Mouse (Mus musculus) liver, embryonic 15.5 days (tissue): ENCODE measurements at regions not wholly inside any gene's neighbourhood (a gene's known extent, or its start where the extent isn't known, plus 50 kb on each side); places are given as distances from the start of the nearest gene placed in this dataset.
"Not testable (repeated sequence)": the region's sequence is repeated elsewhere in the genome, so short reads cannot be mapped to it uniquely, and the experiment has no call there.

Experiments
- ATAC-seq: fragments of 200-750 bp; cut with Nextera tagmentation; 2 replicates; pipeline ENCODE4 v1.8.0; 2017; ENCODE audit warnings: moderate number of reproducible peaks, mild to moderate bottlenecking, moderate library complexity; ENCODE audit not compliant: insufficient read depth
- H3K27ac ChIP-seq: fragments of 300-500 bp; sonication (generic); replicated peaks from 2 replicates; pipeline ENCODE4 v1.5.1; 2015; ENCODE audit warnings: mild to moderate bottlenecking, inconsistent platforms
- H3K27me3 ChIP-seq: fragments of 300-500 bp; sonication (generic); 2 replicates; pipeline ENCODE4 v1.6.1; 2015; ENCODE audit warnings: mild to moderate bottlenecking, inconsistent platforms
- H3K36me3 ChIP-seq: fragments of 300-500 bp; sonication (generic); replicated peaks from 2 replicates; pipeline ENCODE4 v1.6.1; 2015; ENCODE audit warnings: moderate library complexity, mild to moderate bottlenecking, inconsistent platforms
- H3K4me1 ChIP-seq: fragments of 300-500 bp; sonication (generic); replicated peaks from 2 replicates; pipeline ENCODE4 v1.6.1; 2015; ENCODE audit warnings: inconsistent platforms
- H3K4me2 ChIP-seq: fragments of 300-500 bp; sonication (generic); 2 replicates; pipeline ENCODE4 v1.6.1; 2015; ENCODE audit warnings: moderate library complexity, mild to moderate bottlenecking, inconsistent platforms
- H3K4me3 ChIP-seq: fragments of 300-500 bp; sonication (generic); replicated peaks from 2 replicates; pipeline ENCODE4 v1.5.1; 2015; ENCODE audit warnings: mild to moderate bottlenecking, inconsistent platforms
- H3K9ac ChIP-seq: fragments of 300-500 bp; sonication (generic); 2 replicates; pipeline ENCODE4 v1.6.1; 2015; ENCODE audit warnings: moderate library complexity, mild to moderate bottlenecking, inconsistent platforms
- H3K9me3 ChIP-seq: fragments of 300-500 bp; sonication (generic); replicated peaks from 2 replicates; pipeline ENCODE4 v1.6.1; 2016; ENCODE audit warnings: inconsistent platforms
- WGBS: fragments of 180-500 bp; shearing (Covaris S2); methylation state at CpG from one replicate; pipeline ENCODE4 v1.1.7; 2015; ENCODE audit warnings: mixed read lengths; ENCODE audit not compliant: insufficient replicate concordance; 5-methylcytosine and 5-hydroxymethylcytosine counted together

DNA sequence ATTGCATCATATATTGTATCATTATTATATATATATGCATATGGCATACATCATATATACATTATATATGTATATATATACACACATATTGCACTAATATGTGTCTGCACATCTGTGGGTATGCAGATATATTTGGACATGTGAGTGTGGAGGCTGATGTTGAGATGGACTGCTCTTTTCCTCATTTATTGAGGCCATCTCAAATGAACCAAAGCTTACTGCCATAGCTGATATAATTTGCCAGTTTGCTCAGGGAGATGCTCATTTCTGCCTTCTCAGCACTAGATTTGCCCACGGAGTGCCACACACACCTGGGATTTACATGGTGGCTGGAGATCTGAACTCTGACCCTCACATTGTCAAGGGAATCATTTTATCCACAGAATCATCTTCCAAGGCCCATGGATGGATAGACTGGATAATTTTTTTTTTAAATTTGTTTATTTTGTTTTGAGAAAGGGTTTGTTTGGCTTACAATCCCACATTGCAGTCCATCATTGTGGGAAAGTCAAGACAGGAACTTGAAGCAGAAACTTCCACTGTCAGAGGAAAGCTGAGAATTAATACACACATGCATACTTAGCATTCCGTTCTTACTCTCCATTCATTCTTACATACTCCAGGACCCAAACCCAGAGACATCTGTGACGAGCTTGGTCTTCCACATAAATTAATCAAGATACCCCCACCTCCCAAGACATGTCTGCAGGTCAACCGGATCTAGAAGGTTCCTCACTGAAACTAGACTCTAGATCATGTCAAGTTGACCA is 77.9 kb upstream of the Cwc22 start:
- Histone ChIP-seq H3K9me3 (no peaks in the 10 kb centered on the region), H3K4me1 (no peaks in the 10 kb centered on the region), H3K27me3 (no peaks in the 10 kb centered on the region), H3K9ac (no peak overlapping the region), H3K4me2 (no peak overlapping the region), H3K36me3 (no peaks in the 10 kb centered on the region), H3K4me3 (no peak overlapping the region), H3K27ac (no peak overlapping the region)
- no peak for ATAC-seq
- WGBS, result 45% methylated on average over 4 of the region's 4 CpGs

GRCm38 (mm10) chr2:78023416-78023815 is 77.2 kb upstream of the Cwc22 start:
- Histone ChIP-seq H3K9ac (no peak overlapping the region), H3K27ac (no peak overlapping the region), H3K4me2 (no peak overlapping the region), H3K27me3 (no peaks in the 10 kb centered on the region), H3K36me3 (no peaks in the 10 kb centered on the region), H3K4me3 (no peak overlapping the region), H3K9me3 (no peaks in the 10 kb centered on the region), H3K4me1 (no peaks in the 10 kb centered on the region)
- 60% methylated on average over 2 of the region's 2 CpGs for WGBS
- no peak for ATAC-seq

GRCm38 (mm10) chr2:78022756-78023155 is 76.6 kb upstream of the Cwc22 start:
- Histone ChIP-seq H3K27ac (no peak overlapping the region), H3K9me3 (no peaks in the 10 kb centered on the region), H3K4me3 (no peak overlapping the region), H3K4me2 (no peak overlapping the region), H3K36me3 (no peaks in the 10 kb centered on the region), H3K27me3 (no peaks in the 10 kb centered on the region), H3K9ac (no peak overlapping the region), H3K4me1 (no peaks in the 10 kb centered on the region)
- WGBS, result 61% methylated on average over 4 of the region's 4 CpGs
- no peak for ATAC-seq

GRCm38 (mm10) chr2:78021905-78022304 is 75.7 kb upstream of the Cwc22 start:
- Histone ChIP-seq H3K9me3 (no peaks in the 10 kb centered on the region), H3K27me3 (no peaks in the 10 kb centered on the region), H3K4me3 (no peak overlapping the region), H3K27ac (no peak overlapping the region), H3K9ac (no peak overlapping the region), H3K4me1 (no peaks in the 10 kb centered on the region), H3K4me2 (no peak overlapping the region), H3K36me3 (no peaks in the 10 kb centered on the region)
- no peak for ATAC-seq
- WGBS, result 34% methylated on average over 5 of the region's 5 CpGs

- H3K27ac ChIP-seq, result no peak overlapping the region
- no peak overlapping the region for H3K4me2 ChIP-seq
- no peaks in the 10 kb centered on the region for H3K27me3 ChIP-seq
- no peak for ATAC-seq
- H3K9me3 ChIP-seq, result no peaks in the 10 kb centered on the region
- no peaks in the 10 kb centered on the region for H3K4me1 ChIP-seq
- H3K9ac ChIP-seq, result no peak overlapping the region
- no peaks in the 10 kb centered on the region for H3K36me3 ChIP-seq
- WGBS, result 53% methylated on average over 2 of the region's 2 CpGs
- no peak overlapping the region for H3K4me3 ChIP-seq
Measured at GRCm38 (mm10) chr2:78021356-78021900, 75.3 kb upstream of the Cwc22 start.

DNA sequence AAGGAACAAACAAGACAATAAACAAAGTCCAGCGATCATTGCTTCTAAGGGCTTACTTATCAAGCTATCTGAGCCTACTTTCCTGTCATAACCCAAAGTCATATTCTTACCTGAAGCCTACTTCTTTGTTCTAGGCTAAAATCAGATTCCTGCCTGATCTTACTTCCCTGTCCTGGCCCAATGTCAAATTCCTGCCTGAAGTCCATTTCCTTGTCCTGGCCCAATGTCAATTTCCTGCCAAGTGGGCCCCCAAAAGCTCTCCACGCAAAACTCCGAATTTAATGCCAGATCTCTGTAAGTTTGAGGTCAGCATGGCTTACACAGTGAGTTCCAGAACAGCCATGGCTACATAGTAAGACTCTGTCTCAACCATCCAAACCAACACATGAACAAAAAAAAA is 74.3 kb upstream of the Cwc22 start:
- Histone ChIP-seq H3K4me2 (no peak overlapping the region), H3K27ac (no peak overlapping the region), H3K9ac (no peak overlapping the region), H3K9me3 (no peaks in the 10 kb centered on the region), H3K27me3 (no peaks in the 10 kb centered on the region), H3K4me1 (no peaks in the 10 kb centered on the region), H3K4me3 (no peak overlapping the region), H3K36me3 (no peaks in the 10 kb centered on the region)
- ATAC-seq, result no peak
- WGBS, result 74% methylated on average over 3 of the region's 3 CpGs

- Histone ChIP-seq H3K9me3 (no peaks in the 10 kb centered on the region), H3K4me1 (no peaks in the 10 kb centered on the region), H3K4me2 (no peak overlapping the region), H3K4me3 (no peak overlapping the region), H3K27ac (no peak overlapping the region), H3K9ac (no peak overlapping the region), H3K27me3 (no peaks in the 10 kb centered on the region), H3K36me3 (no peaks in the 10 kb centered on the region)
- 66% methylated on average over 3 of the region's 3 CpGs for WGBS
- ATAC-seq, result no peak
Measured at GRCm38 (mm10) chr2:78019916-78020315, 73.7 kb upstream of the Cwc22 start.

DNA sequence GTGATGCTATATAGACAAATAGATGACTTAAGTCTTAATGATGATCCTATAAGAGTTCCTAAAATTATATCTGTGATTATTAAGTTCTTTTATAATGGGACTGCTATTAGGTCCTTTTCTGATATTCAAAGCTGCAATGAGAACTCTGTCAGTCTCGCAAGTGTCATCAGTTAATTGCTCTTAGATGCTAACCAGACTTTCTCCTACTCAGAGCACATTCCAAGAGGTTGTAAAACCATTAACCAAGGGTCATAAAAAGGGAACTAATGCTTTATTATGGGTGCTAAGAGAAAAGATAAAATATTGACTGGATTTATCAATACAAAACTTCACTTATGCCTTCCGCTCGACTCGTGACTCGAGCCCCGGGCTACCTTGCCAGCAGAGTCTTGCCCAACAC is 66.3 kb upstream of the Cwc22 start:
- H3K36me3 ChIP-seq, ATAC-seq, H3K9me3 ChIP-seq, H3K27me3 ChIP-seq, H3K27ac ChIP-seq, H3K4me2 ChIP-seq, H3K9ac ChIP-seq, H3K4me1 ChIP-seq, H3K4me3 ChIP-seq: not testable (repeated sequence)
- 77% methylated on average over 6 of the region's 6 CpGs for WGBS

DNA sequence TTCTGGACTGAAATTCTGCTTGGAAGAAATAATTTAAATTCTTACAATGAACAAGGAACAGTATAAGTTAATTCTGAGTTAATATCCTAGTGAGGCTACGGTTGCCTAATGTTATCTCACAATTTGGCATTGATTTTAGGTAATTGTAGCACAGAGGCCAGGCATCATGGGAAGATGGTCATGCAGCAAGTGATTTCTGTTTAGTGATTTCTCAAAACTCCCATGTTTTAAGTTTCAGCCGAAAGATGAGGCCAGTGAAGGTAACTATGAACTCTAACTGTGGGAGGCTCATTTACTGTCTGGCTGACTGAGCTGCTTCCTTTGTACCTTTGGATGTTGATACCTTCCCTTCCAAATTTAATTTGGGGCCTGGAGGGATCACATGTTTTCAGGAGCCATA is 65.6 kb upstream of the Cwc22 start:
- ATAC-seq, result no peak
- no peaks in the 10 kb centered on the region for H3K36me3 ChIP-seq
- H3K4me3 ChIP-seq, result no peak overlapping the region
- no peaks in the 10 kb centered on the region for H3K4me1 ChIP-seq
- no peaks in the 10 kb centered on the region for H3K9me3 ChIP-seq
- no peak overlapping the region for H3K4me2 ChIP-seq
- no peaks in the 10 kb centered on the region for H3K27me3 ChIP-seq
- H3K27ac ChIP-seq, result no peak overlapping the region
- WGBS, result 75% methylated on average over 2 of the region's 2 CpGs
- no peak overlapping the region for H3K9ac ChIP-seq

GRCm38 (mm10) chr2:78011051-78011800 is 65.1 kb upstream of the Cwc22 start:
- H3K4me2 ChIP-seq, result no peak overlapping the region
- no peaks in the 10 kb centered on the region for H3K27me3 ChIP-seq
- no peak overlapping the region for H3K4me3 ChIP-seq
- no peak overlapping the region for H3K27ac ChIP-seq
- ATAC-seq, result no peak
- no peaks in the 10 kb centered on the region for H3K4me1 ChIP-seq
- H3K36me3 ChIP-seq, result no peaks in the 10 kb centered on the region
- 58% methylated on average over 2 of the region's 2 CpGs for WGBS
- no peak overlapping the region for H3K9ac ChIP-seq
- no peaks in the 10 kb centered on the region for H3K9me3 ChIP-seq

- H3K4me1 ChIP-seq, result no peaks in the 10 kb centered on the region
- H3K4me3 ChIP-seq, result no peak overlapping the region
- no peaks in the 10 kb centered on the region for H3K27me3 ChIP-seq
- 74% methylated on average over 5 of the region's 5 CpGs for WGBS
- ATAC-seq, result no peak
- no peak overlapping the region for H3K4me2 ChIP-seq
- H3K9ac ChIP-seq, result no peak overlapping the region
- H3K27ac ChIP-seq, result no peak overlapping the region
- H3K9me3 ChIP-seq, result no peaks in the 10 kb centered on the region
- no peaks in the 10 kb centered on the region for H3K36me3 ChIP-seq
Measured at GRCm38 (mm10) chr2:78010066-78010690, 64.0 kb upstream of the Cwc22 start.
